Mouse (Mus musculus): ENCODE data around the gene Mapk10. TPM values are rescaled to one million over a fixed set of nuclear protein-coding genes. Genes with fewer than 3 reads are reported as not detected.

Mapk10 gene
- total and polyA plus RNA-seq, 3 experiments: 0.10 to 0.95 (median 0.47) TPM

- no peaks in the 10 kb centered on the region for H3K27me3 ChIP-seq (replicated peaks)
- no peaks in the 10 kb centered on the region for H3K9me3 ChIP-seq (replicated peaks; ENCODE audit: low read length)
- no peak for DNase-seq (ENCODE audit: extremely low read depth)
- H3K36me3 ChIP-seq (replicated peaks in 1 of 2; ENCODE audit: control insufficient read depth in 1 of 2, insufficient read depth in 1 of 2, low read length in 1 of 2): no peaks in the 10 kb centered on the region
- dilution Hi-C loops (cut with MboI; ENCODE audit: extremely low pct_ligation_motif_present, extremely low pct_unique_long_range_greater_than_20kb, low sequenced_read_pairs): no loop called here
- no peak overlapping the region for H3K4me2 ChIP-seq (ENCODE audit: insufficient read depth, low read depth, poor library complexity, severe bottlenecking)
- no peak overlapping the region for H3K9ac ChIP-seq (ENCODE audit: insufficient read depth, low read depth)
- H3K27ac ChIP-seq (ENCODE audit: insufficient read depth, low read depth): no peak overlapping the region
- no peaks in the 10 kb centered on the region for H3K79me2 ChIP-seq (replicated peaks; ENCODE audit: control insufficient read depth, extremely low read depth, insufficient read depth, poor library complexity, severe bottlenecking)
- in situ Hi-C loops (cut with MboI; ENCODE audit: low pct_ligation_motif_present, low pct_unique_long_range_greater_than_20kb, low sequenced_read_pairs): no loop called here
- 0 out of 4 replicates have a peak, but pooled peaks cover 0 to 2% of the 10 kb centered on the region in 2 experiments for H3K4me1 ChIP-seq (ENCODE audit: control insufficient read depth in 1 of 2, insufficient read depth in 2 of 2)
- no peak overlapping the region for H3K4me3 ChIP-seq (replicated peaks in 1 of 3; ENCODE audit: low read depth in 2 of 3, low read length in 2 of 3, poor library complexity in 1 of 3)
- TF ChIP-seq RAD21 (IDR thresholded peaks at IDR 0.05; ENCODE audit: low read depth, low read length) (no peak), IRF4 (IDR thresholded peaks at IDR 0.05; ENCODE audit: low read depth, low read length) (no peak), ZKSCAN1 (IDR thresholded peaks at IDR 0.05; ENCODE audit: borderline replicate concordance, low read depth, low read length) (no peak), GABPA (IDR thresholded peaks at IDR 0.05; ENCODE audit: insufficient replicate concordance, low read depth, low read length) (no peak), JUN (IDR thresholded peaks at IDR 0.05; ENCODE audit: insufficient read depth, low read depth, low read length) (no peak), CHD2 (IDR thresholded peaks at IDR 0.05; ENCODE audit: low read length) (no peak), MYC (IDR thresholded peaks at IDR 0.05; ENCODE audit: low read depth, low read length) (no peak), PAX5 (IDR thresholded peaks at IDR 0.05; ENCODE audit: low read length) (no peak), ZNF384 (IDR thresholded peaks at IDR 0.05; ENCODE audit: low read depth, low read length) (no peak), RCOR1 (conservative IDR thresholded peaks at IDR 0.05; ENCODE audit: low read depth, low read length) (no peak), POLR2A (IDR thresholded peaks at IDR 0.05; ENCODE audit: low read depth, low read length) (no peak), CHD1 (IDR thresholded peaks at IDR 0.05; ENCODE audit: low read depth, low read length) (no peak), JUND (conservative IDR thresholded peaks at IDR 0.05; ENCODE audit: low read depth, low read length) (no peak), UBTF (IDR thresholded peaks at IDR 0.05; ENCODE audit: low read depth, low read length) (no peak), CTCF (conservative IDR thresholded peaks at IDR 0.05 in 1 of 2, IDR thresholded peaks at IDR 0.05 in 1 of 2; ENCODE audit: low read depth in 2 of 2, low read length in 2 of 2) (no peak), POLR2AphosphoS2 (IDR thresholded peaks at IDR 0.05; ENCODE audit: low read depth, low read length) (no peak), MXI1 (IDR thresholded peaks at IDR 0.05; ENCODE audit: low read depth, low read length) (no peak)
Observed at GRCm38 (mm10) chr5:103050319-103050916, 160.7 kb downstream of the Mapk10 start.

- no peak overlapping the region for H3K4me2 ChIP-seq (ENCODE audit: insufficient read depth, low read depth, poor library complexity, severe bottlenecking)
- H3K27ac ChIP-seq (ENCODE audit: insufficient read depth, low read depth): no peak overlapping the region
- DNase-seq (ENCODE audit: extremely low read depth): no peak
- H3K9ac ChIP-seq (ENCODE audit: insufficient read depth, low read depth): no peak overlapping the region
- TF ChIP-seq JUND (conservative IDR thresholded peaks at IDR 0.05; ENCODE audit: low read depth, low read length) (no peak), USF1 (IDR thresholded peaks at IDR 0.05; ENCODE audit: low read depth, low read length) (no peak), RCOR1 (conservative IDR thresholded peaks at IDR 0.05; ENCODE audit: low read depth, low read length) (no peak), ZC3H11A (IDR thresholded peaks at IDR 0.05; ENCODE audit: low read depth, low read length) (no peak), EP300 (IDR thresholded peaks at IDR 0.05; ENCODE audit: low read length) (no peak), JUN (IDR thresholded peaks at IDR 0.05; ENCODE audit: insufficient read depth, low read depth, low read length) (no peak), MYC (IDR thresholded peaks at IDR 0.05; ENCODE audit: low read depth, low read length) (no peak), NRF1 (IDR thresholded peaks at IDR 0.05; ENCODE audit: low read depth, low read length) (no peak)
- no peak overlapping the region for H3K4me3 ChIP-seq (replicated peaks in 1 of 3; ENCODE audit: low read depth in 2 of 3, low read length in 2 of 3, poor library complexity in 1 of 3)
- no peaks in the 10 kb centered on the region for H3K9me3 ChIP-seq (replicated peaks; ENCODE audit: low read length)
- H3K79me2 ChIP-seq (replicated peaks; ENCODE audit: control insufficient read depth, extremely low read depth, insufficient read depth, poor library complexity, severe bottlenecking): no peaks in the 10 kb centered on the region
- H3K36me3 ChIP-seq (replicated peaks in 1 of 2; ENCODE audit: control insufficient read depth in 1 of 2, insufficient read depth in 1 of 2, low read length in 1 of 2): no peaks in the 10 kb centered on the region
- in situ Hi-C loops (cut with MboI; ENCODE audit: low pct_ligation_motif_present, low pct_unique_long_range_greater_than_20kb, low sequenced_read_pairs) (no loop called here), dilution Hi-C loops (cut with MboI; ENCODE audit: extremely low pct_ligation_motif_present, extremely low pct_unique_long_range_greater_than_20kb, low sequenced_read_pairs) (no loop called here)
- no peaks in the 10 kb centered on the region for H3K27me3 ChIP-seq (replicated peaks)
- H3K4me1 ChIP-seq (ENCODE audit: control insufficient read depth in 1 of 2, insufficient read depth in 2 of 2): 0 out of 4 replicates have a peak, but pooled peaks cover 0 to 2% of the 10 kb centered on the region in 2 experiments
Observed at GRCm38 (mm10) chr5:103048011-103048410, 163.1 kb downstream of the Mapk10 start.
